Mouse (Mus musculus): ENCODE measurements around the gene Itpkc.

Gene Itpkc

DNA sequence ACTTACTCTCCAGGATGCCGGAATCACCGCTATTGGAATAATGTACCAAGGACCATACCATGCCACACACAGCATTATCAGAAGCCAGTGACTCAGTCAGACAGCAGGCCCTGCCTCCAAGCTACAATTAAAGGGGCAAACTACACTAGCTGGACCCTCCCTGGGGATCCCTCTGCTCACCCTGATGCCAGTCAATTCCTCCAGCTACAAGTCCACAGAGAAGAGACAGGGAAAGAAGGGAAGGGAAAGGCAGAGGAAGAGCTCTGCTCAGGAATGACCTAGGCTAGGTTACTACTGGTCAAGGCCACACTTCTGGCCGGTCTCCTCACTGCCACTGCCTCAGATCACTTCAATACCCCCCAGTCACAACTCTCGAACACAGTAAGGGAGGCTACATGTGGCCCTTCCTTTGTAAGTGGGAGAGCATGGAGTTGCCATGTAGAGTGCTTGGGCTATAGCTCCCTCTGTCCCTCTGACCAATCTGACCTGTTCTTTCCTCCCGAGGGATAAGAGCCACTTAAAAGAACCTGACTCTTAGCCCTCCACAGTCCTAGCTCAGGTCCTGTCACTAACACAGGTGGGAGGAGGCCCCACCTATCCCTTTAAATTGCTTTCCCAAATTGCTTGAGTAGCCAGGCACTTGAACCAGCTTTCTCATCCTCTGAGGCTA is 65.5 kb downstream of the Itpkc start:
- DNase-seq, result no peak

GRCm38 (mm10) chr7:27161744-27162143 is 66.7 kb downstream of the Itpkc start:
- DNase-seq, result no peak

DNA sequence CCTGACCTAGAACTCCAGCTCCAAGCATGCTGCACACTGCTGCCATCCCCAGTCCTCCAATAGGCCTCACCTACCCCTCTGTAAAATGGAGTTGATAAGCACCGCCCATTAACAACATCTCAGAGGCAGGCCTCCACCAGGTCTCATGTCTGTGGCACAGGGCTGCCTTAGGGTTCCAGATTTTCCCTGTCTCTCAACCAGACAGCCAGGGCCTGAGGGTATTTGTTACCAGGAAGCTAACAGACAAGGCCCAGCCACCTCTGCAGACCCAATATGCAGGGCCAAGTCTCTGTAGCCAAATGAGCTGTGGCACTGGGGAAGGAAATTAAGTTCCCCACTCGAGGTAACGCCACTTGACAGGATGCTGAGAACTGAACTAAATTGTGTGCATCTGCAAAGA is 67.5 kb downstream of the Itpkc start:
- DNase-seq, result no peak

GRCm38 (mm10) chr7:27159882-27160281 is 68.6 kb downstream of the Itpkc start:
- DNase-seq, result peak; percentile 94

DNA sequence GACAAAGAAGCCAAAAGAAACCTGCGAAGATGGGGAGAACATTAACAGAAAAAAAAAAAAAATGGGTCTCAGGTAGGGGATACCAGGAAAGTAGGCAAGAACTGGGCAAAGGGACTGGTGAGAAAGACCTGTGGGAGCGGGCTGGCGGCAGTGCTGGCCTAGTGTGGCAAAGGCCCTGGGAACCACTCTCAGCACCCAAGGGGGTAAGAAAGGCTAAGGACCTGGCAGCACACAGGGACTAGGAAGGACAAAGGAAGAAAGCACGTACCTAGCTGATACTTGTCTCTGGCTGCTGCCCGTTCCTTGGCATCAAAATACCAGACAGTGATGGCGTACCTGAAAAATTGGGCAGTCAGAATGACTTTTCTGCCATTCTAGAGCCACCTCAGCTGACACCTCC is 69.2 kb downstream of the Itpkc start:
- no peak for DNase-seq

GRCm38 (mm10) chr7:27158171-27158570 is 70.3 kb downstream of the Itpkc start:
- no peak for DNase-seq
